Mouse (Mus musculus): ENCODE measurements at regions not wholly inside any gene's neighbourhood (a gene's known extent, or its start where the extent isn't known, plus 50 kb on each side); places are given as distances from the start of the nearest gene placed in this dataset.

DNA sequence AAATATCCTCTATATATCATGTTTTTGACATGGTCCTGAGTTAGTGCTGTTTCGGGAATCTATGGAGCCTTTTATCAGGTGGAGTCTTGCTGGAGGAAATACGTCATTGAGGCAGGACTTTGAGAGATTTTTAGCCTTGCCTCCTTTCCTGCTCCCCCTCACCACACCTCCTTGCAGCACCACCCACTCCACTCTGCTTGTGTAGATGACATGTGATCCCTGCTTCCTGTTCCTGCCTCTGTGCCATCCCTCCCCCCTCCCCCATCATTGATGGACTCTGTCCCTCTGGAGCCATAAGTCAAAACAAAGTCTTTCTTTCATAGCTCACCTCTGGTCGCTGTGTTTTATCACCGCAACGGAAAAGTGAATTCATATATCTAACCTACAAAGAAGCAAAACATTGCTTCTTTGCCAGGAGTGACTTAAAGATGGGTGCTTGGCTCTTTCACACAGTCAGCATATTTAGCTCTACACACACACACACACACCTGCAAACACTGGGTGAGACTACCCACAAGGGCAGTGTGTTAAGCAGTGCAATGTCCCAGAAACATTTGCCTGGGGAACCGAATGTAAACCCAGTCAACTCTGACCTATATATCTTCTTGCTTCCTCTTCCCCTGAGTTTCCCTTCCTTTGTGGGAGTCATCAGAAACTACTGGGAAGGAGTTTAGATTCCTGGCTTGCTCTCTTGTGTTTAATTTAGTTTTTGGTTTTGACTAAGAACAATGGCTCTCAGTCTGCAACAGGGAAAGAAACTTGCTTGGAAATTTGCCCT lies 123.1 kb upstream of the Mylip start:
- TF ChIP-seq CTCF (IDR thresholded peaks at IDR 0.05; ENCODE audit: low read depth, low read length) (no peak), POLR2A (IDR thresholded peaks at IDR 0.05; ENCODE audit: extremely low read depth, insufficient read depth, low read length) (no peak)

All from liver, adult 2 months (tissue).